Mouse (Mus musculus) liver, postnatal 0 days (tissue): Measurements from ENCODE around the gene Tigar.

Experiments
- CTCF ChIP-seq: sonication (generic); IDR thresholded peaks from 2 replicates; pipeline ENCODE4 v1.5.1; 2016; ENCODE audit warnings: antibody characterized with exemption, low read depth
- EP300 ChIP-seq: IDR thresholded peaks from 2 replicates; pipeline ENCODE4 v1.6.1; 2016; ENCODE audit warnings: antibody characterized with exemption, low read depth, mild to moderate bottlenecking

- TF ChIP-seq CTCF (no peak), EP300 (no peak)
Observed at GRCm38 (mm10) chr6:127150663-127151564, 41.6 kb upstream of the Tigar start.
